Mouse (Mus musculus) heart, adult 9 months (tissue): ENCODE data around the gene Ahdc1.
A peak's percentile ranks its signal among the peaks of the same experiment; 100 is the strongest.

Experiments
- DNase-seq, 2 experiments: peaks; one replicate each; pipeline ENCODE4 v3.0.0; 2022; ENCODE audit warnings: low spot score in 2 of 2

The Ahdc1 gene

GRCm38 (mm10) chr4:133017597-133018262 is 6.7 kb downstream of the Ahdc1 start:
- DNase-seq = no peak

GRCm38 (mm10) chr4:133018263-133018798 is 7.3 kb downstream of the Ahdc1 start:
- no peak for DNase-seq

GRCm38 (mm10) chr4:133020721-133021120 is 9.7 kb downstream of the Ahdc1 start:
- no peak for DNase-seq

GRCm38 (mm10) chr4:133021181-133021671 is 10.2 kb downstream of the Ahdc1 start:
- peak in 1 of 2 experiments; percentile 37 for DNase-seq

GRCm38 (mm10) chr4:133022217-133022616 is 11.2 kb downstream of the Ahdc1 start:
- no peak for DNase-seq

GRCm38 (mm10) chr4:133022954-133023635 is 12.0 kb downstream of the Ahdc1 start:
- peak in 1 of 2 experiments; percentile 19 for DNase-seq

- no peak for DNase-seq
Measured at GRCm38 (mm10) chr4:133023636-133024035, 12.6 kb downstream of the Ahdc1 start.

GRCm38 (mm10) chr4:133024404-133024803 is 13.3 kb downstream of the Ahdc1 start:
- DNase-seq = no peak

GRCm38 (mm10) chr4:133024969-133025685 is 14.1 kb downstream of the Ahdc1 start:
- peak; percentile 74 to 78 for DNase-seq

GRCm38 (mm10) chr4:133026272-133026671 is 15.2 kb downstream of the Ahdc1 start:
- no peak for DNase-seq

GRCm38 (mm10) chr4:133026826-133027375 is 15.8 kb downstream of the Ahdc1 start:
- DNase-seq = no peak

- no peak for DNase-seq
Measured at GRCm38 (mm10) chr4:133027721-133028120, 16.7 kb downstream of the Ahdc1 start.

GRCm38 (mm10) chr4:133028193-133028592 is 17.1 kb downstream of the Ahdc1 start:
- DNase-seq = no peak

- no peak for DNase-seq
Measured at GRCm38 (mm10) chr4:133028875-133029274, 17.8 kb downstream of the Ahdc1 start.

GRCm38 (mm10) chr4:133032410-133033095 is 21.5 kb downstream of the Ahdc1 start:
- no peak for DNase-seq

GRCm38 (mm10) chr4:133034478-133034877 is 23.4 kb downstream of the Ahdc1 start:
- no peak for DNase-seq

GRCm38 (mm10) chr4:133035446-133035845 is 24.4 kb downstream of the Ahdc1 start:
- DNase-seq = no peak

GRCm38 (mm10) chr4:133035946-133036345 is 24.9 kb downstream of the Ahdc1 start:
- no peak for DNase-seq

GRCm38 (mm10) chr4:133037293-133037692 is 26.2 kb downstream of the Ahdc1 start:
- peak in 1 of 2 experiments; percentile 44 for DNase-seq

- DNase-seq = no peak
Measured at GRCm38 (mm10) chr4:133037798-133038197, 26.7 kb downstream of the Ahdc1 start.

- DNase-seq = peak; percentile 75 to 77
Measured at GRCm38 (mm10) chr4:133038521-133039115, 27.6 kb downstream of the Ahdc1 start.
